20 mouse cellular contexts compared by ENCODE assay signal in genomic region chr19:29674946-29675345, GRCm38 (mm10). TPM values are rescaled to one million over a fixed set of nuclear protein-coding genes. Genes with fewer than 3 reads are reported as not detected.
DNase-seq lines count a peak whose midpoint lies in the region; ATAC-seq and TF ChIP-seq lines count a peak whose summit lies in the region.
"Had no signal": no experiment of that assay in that cellular context is flagged by ENCODE, and none has a peak within 500 bp of the region (broad histone marks: within the 10 kb centered on the region; RNA-seq: fewer than 3 reads in every experiment).

No protein-coding gene starts in this region.

- no peak for DNase-seq in kidney, postnatal 4 days
- DNase-seq in MEL (ENCODE audit: low read depth, low spot score), result peak; percentile 73
- no peak for DNase-seq in stomach, postnatal 0 days (ENCODE audit: low spot score)
- no peak for DNase-seq in layer of hippocampus, postnatal 36 days
- DNase-seq: adrenal gland, adult 8-10 months; cerebellum, adult 18-20 months; cerebellum, adult 9-11 months; cerebellum, postnatal 36 days; gastrocnemius, adult 2 months; gastrocnemius, postnatal 25 days had no signal

- H3K27me3 ChIP-seq in kidney, embryonic 15.5 days, result no peaks in the 10 kb centered on the region
- H3K27me3 ChIP-seq in MEL (ENCODE audit: control insufficient read depth in 1 of 2, insufficient read depth in 2 of 2, low read length in 2 of 2), result no peaks in the 10 kb centered on the region
- no peaks in the 10 kb centered on the region for H3K27me3 ChIP-seq in stomach, postnatal 0 days (ENCODE audit: control insufficient read depth, insufficient read depth, low read length)
- H3K27me3 ChIP-seq: CH12.LX; embryonic facial prominence, embryonic 13.5 days; forebrain, embryonic 13.5 days had no signal

- no peaks in the 10 kb centered on the region for H3K36me3 ChIP-seq in kidney, embryonic 15.5 days
- peaks cover 0 to 23% of the 10 kb centered on the region in 2 experiments; a peak in 2 of 4 replicates for H3K36me3 ChIP-seq in MEL (ENCODE audit: control insufficient read depth in 1 of 2, insufficient read depth in 2 of 2, low read length in 2 of 2)
- no peaks in the 10 kb centered on the region for H3K36me3 ChIP-seq in stomach, postnatal 0 days (ENCODE audit: control insufficient read depth, insufficient read depth, low read length)
- H3K36me3 ChIP-seq: embryonic facial prominence, embryonic 13.5 days; heart, embryonic 12.5 days; hindbrain, embryonic 10.5 days had no signal

- H3K9me3 ChIP-seq in kidney, embryonic 15.5 days (replicated peaks), result no peaks in the 10 kb centered on the region
- no peaks in the 10 kb centered on the region for H3K9me3 ChIP-seq in MEL (replicated peaks; ENCODE audit: insufficient read depth, low read length)
- H3K9me3 ChIP-seq in stomach, postnatal 0 days (ENCODE audit: control insufficient read depth, low read length), result no peaks in the 10 kb centered on the region
- H3K9me3 ChIP-seq: embryonic facial prominence, embryonic 13.5 days; forebrain, embryonic 13.5 days; heart, embryonic 12.5 days; hindbrain, embryonic 10.5 days had no signal

- no peaks in the 10 kb centered on the region for H3K79me2 ChIP-seq in MEL (ENCODE audit: control insufficient read depth, insufficient read depth, low read length, poor library complexity)

- no peak for TF ChIP-seq RAD21 in MEL (IDR thresholded peaks at IDR 0.05; ENCODE audit: low read depth, low read length)

- ATAC-seq in kidney, embryonic 15.5 days (replicated peaks; ENCODE audit: low FRiP score), result no peak
- ATAC-seq in stomach, postnatal 0 days (ENCODE audit: low FRiP score, low TSS enrichment), result no peak
- ATAC-seq: forebrain, embryonic 13.5 days had no signal

- no peak for TF ChIP-seq CTCF in MEL (IDR thresholded peaks at IDR 0.05 in 2 of 3, conservative IDR thresholded peaks at IDR 0.05 in 1 of 3; ENCODE audit: control insufficient read depth in 1 of 3, insufficient read depth in 1 of 3, low read depth in 2 of 3, low read length in 3 of 3, poor library complexity in 1 of 3, severe bottlenecking in 1 of 3)
- TF ChIP-seq CTCF in bone marrow, adult 2 months (IDR thresholded peaks at IDR 0.05; ENCODE audit: control insufficient read depth, insufficient read depth, low read length), result no peak
- no peak for TF ChIP-seq CTCF in stomach, postnatal 0 days (IDR thresholded peaks at IDR 0.05; ENCODE audit: low read depth)

- TF ChIP-seq EP300 in MEL (IDR thresholded peaks at IDR 0.05; ENCODE audit: low read depth in 1 of 2, low read length in 2 of 2), result no peak
- no peak for TF ChIP-seq EP300 in stomach, postnatal 0 days (optimal IDR thresholded peaks at IDR 0.05)

- no peak overlapping the region for H3K4me2 ChIP-seq in kidney, embryonic 15.5 days
- H3K4me2 ChIP-seq in stomach, postnatal 0 days (replicated peaks; ENCODE audit: low read depth), result no peak overlapping the region
- H3K4me2 ChIP-seq: embryonic facial prominence, embryonic 13.5 days; forebrain, embryonic 13.5 days; heart, embryonic 12.5 days; hindbrain, embryonic 14.5 days had no signal

- WGBS in kidney, embryonic 15.5 days, result 95% methylated on average over 7 of the region's 7 CpGs
- WGBS in bone marrow, adult 2 months, result 64% methylated on average over 7 of the region's 7 CpGs
- WGBS in stomach, postnatal 0 days, result 88% methylated on average over 7 of the region's 7 CpGs

- H3K9ac ChIP-seq in kidney, embryonic 15.5 days, result no peak overlapping the region
- peak overlapping the region; percentile 60 for H3K9ac ChIP-seq in MEL (ENCODE audit: control insufficient read depth, low read depth, low read length, poor library complexity, severe bottlenecking)
- H3K9ac ChIP-seq in stomach, postnatal 0 days (ENCODE audit: low read length), result no peak overlapping the region
- H3K9ac ChIP-seq: embryonic facial prominence, embryonic 13.5 days; forebrain, embryonic 13.5 days; heart, embryonic 12.5 days; hindbrain, embryonic 14.5 days had no signal

- no peak overlapping the region for H3K4me3 ChIP-seq in kidney, embryonic 15.5 days (replicated peaks)
- H3K4me3 ChIP-seq in MEL (ENCODE audit: control insufficient read depth in 1 of 2, insufficient read depth in 1 of 2, low read depth in 2 of 2, low read length in 2 of 2), result peak overlapping the region; percentile 38 to 45
- H3K4me3 ChIP-seq in bone marrow, adult 2 months (replicated peaks; ENCODE audit: control insufficient read depth, low read depth, low read length), result no peak overlapping the region
- no peak overlapping the region for H3K4me3 ChIP-seq in stomach, postnatal 0 days (ENCODE audit: low read depth, low read length)
- H3K4me3 ChIP-seq: embryonic facial prominence, embryonic 13.5 days; forebrain, embryonic 13.5 days; gastrocnemius, adult 2 months; heart, embryonic 12.5 days; hindbrain, embryonic 10.5 days had no signal

- TF ChIP-seq POLR2A in MEL (IDR thresholded peaks at IDR 0.05; ENCODE audit: control insufficient read depth in 1 of 2, insufficient read depth in 1 of 2, low read depth in 1 of 2, low read length in 2 of 2, poor library complexity in 1 of 2), result no peak
- TF ChIP-seq POLR2A in bone marrow, adult 2 months (IDR thresholded peaks at IDR 0.05; ENCODE audit: borderline replicate concordance, control insufficient read depth, low read depth, low read length), result no peak

- H3K4me1 ChIP-seq in kidney, embryonic 15.5 days, result peaks cover 16% of the 10 kb centered on the region
- H3K4me1 ChIP-seq in MEL (ENCODE audit: control insufficient read depth in 1 of 2, insufficient read depth in 2 of 2, low read length in 2 of 2), result peaks cover 3 to 35% of the 10 kb centered on the region in 2 experiments
- peaks cover 3% of the 10 kb centered on the region; the same call in 1 of the 2 replicates for H3K4me1 ChIP-seq in bone marrow, adult 2 months (ENCODE audit: control insufficient read depth, insufficient read depth, low read length)
- no peaks in the 10 kb centered on the region for H3K4me1 ChIP-seq in stomach, postnatal 0 days (replicated peaks; ENCODE audit: control insufficient read depth, insufficient read depth)
- H3K4me1 ChIP-seq: embryonic facial prominence, embryonic 13.5 days; forebrain, embryonic 13.5 days; heart, embryonic 12.5 days; hindbrain, embryonic 10.5 days had no signal

- 0 out of 2 replicates have a peak overlapping the region, but pooled peaks have one; percentile 45 for H3K27ac ChIP-seq in kidney, embryonic 15.5 days
- H3K27ac ChIP-seq in MEL (ENCODE audit: control insufficient read depth, low read depth, low read length), result no peak overlapping the region; the same call in 1 of the 2 replicates
- peak overlapping the region; percentile 70 for H3K27ac ChIP-seq in bone marrow, adult 2 months (ENCODE audit: control insufficient read depth, insufficient read depth, low read depth, low read length, poor library complexity)
- peak overlapping the region; percentile 71 for H3K27ac ChIP-seq in stomach, postnatal 0 days (replicated peaks)
- H3K27ac ChIP-seq: embryonic facial prominence, embryonic 13.5 days; forebrain, embryonic 13.5 days; gastrocnemius, adult 2 months; hindbrain, embryonic 10.5 days; hindbrain, embryonic 14.5 days had no signal

TF ChIP-seq in MEL, 35 proteins besides CTCF, POLR2A, EP300 and RAD21:
- TF ChIP-seq JUND (IDR thresholded peaks at IDR 0.05; ENCODE audit: low read depth, low read length) (no peak), GABPA (IDR thresholded peaks at IDR 0.05; ENCODE audit: low read depth, low read length) (no peak), NRF1 (IDR thresholded peaks at IDR 0.05; ENCODE audit: insufficient read depth, low read depth, low read length, poor library complexity, severe bottlenecking) (no peak), ETS1 (IDR thresholded peaks at IDR 0.05; ENCODE audit: low read depth, low read length) (no peak), MAX (IDR thresholded peaks at IDR 0.05; ENCODE audit: low read length) (no peak), BHLHE40 (IDR thresholded peaks at IDR 0.05; ENCODE audit: borderline replicate concordance, low read depth, low read length) (no peak), ZC3H11A (IDR thresholded peaks at IDR 0.05; ENCODE audit: low read depth, low read length) (no peak), E2F4 (IDR thresholded peaks at IDR 0.05; ENCODE audit: borderline replicate concordance, low read depth, low read length) (no peak), ZNF384 (IDR thresholded peaks at IDR 0.05; ENCODE audit: low read depth, low read length) (no peak), SIN3A (IDR thresholded peaks at IDR 0.05; ENCODE audit: low read length) (no peak), MAFK (IDR thresholded peaks at IDR 0.05; ENCODE audit: borderline replicate concordance, low read depth, low read length) (no peak), TBP (IDR thresholded peaks at IDR 0.05; ENCODE audit: low read depth, low read length) (no peak), MEF2A (IDR thresholded peaks at IDR 0.05; ENCODE audit: extremely low read depth, insufficient replicate concordance, low read depth, low read length, poor library complexity, severe bottlenecking) (no peak), KAT2A (conservative IDR thresholded peaks at IDR 0.05; ENCODE audit: low read depth, low read length) (no peak), GATA1 (IDR thresholded peaks at IDR 0.05; ENCODE audit: low read depth, low read length) (no peak), SMC3 (IDR thresholded peaks at IDR 0.05; ENCODE audit: low read depth, low read length) (no peak), TCF12 (IDR thresholded peaks at IDR 0.05; ENCODE audit: low read depth, low read length) (no peak), CHD1 (IDR thresholded peaks at IDR 0.05; ENCODE audit: low read depth, low read length) (no peak)

RNA-seq across cellular contexts. Expression of gene Mlana, which starts 22.7 kb away (rescaled TPM):
- not detected in 2 replicates for polyA plus RNA-seq in kidney, embryonic 15.5 days (2015; fragmentation: Nextera tagmentation; extraction: Ambion mirVana)
- 0.27 and 0.69 TPM in 2 replicates for total RNA-seq in MEL (2012; rRNA removed)
- polyA plus RNA-seq in MEL (2012; ENCODE audit: insufficient read depth in 1 of 2, insufficient read length in 2 of 2, low read depth in 1 of 2, low replicate concordance in 2 of 2, missing spikeins in 1 of 2), result under 1 TPM in 1 of 2 experiments, not detected in 1; 0.78 TPM
- not detected in 2 replicates for polyA plus RNA-seq in bone marrow, adult 2 months (2011; ENCODE audit: insufficient read depth, insufficient read length, low replicate concordance, missing spikeins)
- not detected in 2 replicates for polyA plus RNA-seq in stomach, postnatal 0 days (2015; fragmentation: Nextera tagmentation; extraction: Ambion mirVana)
- total RNA-seq in layer of hippocampus, postnatal 36 days (2021), result under 1 TPM in 1 of 2 experiments, not detected in 1; 0.40 TPM
- total RNA-seq: adrenal gland, adult 8-10 months; adrenal gland, postnatal 4 days; CH12.LX; gastrocnemius, adult 2 months; gastrocnemius, postnatal 25 days; granulocyte monocyte progenitor cell, adult 5-6 weeks had no signal
- polyA plus RNA-seq: forebrain, embryonic 13.5 days; hindbrain, embryonic 14.5 days had no signal

RNA-seq across cellular contexts. Expression of gene Ermp1, which starts 26.7 kb away (rescaled TPM):
- 24.0 and 25.5 TPM in 2 replicates for polyA plus RNA-seq in kidney, embryonic 15.5 days (2015; fragmentation: Nextera tagmentation; extraction: Ambion mirVana)
- total RNA-seq in MEL (2012; rRNA removed), result 62.3 and 68.4 TPM in 2 replicates
- polyA plus RNA-seq in MEL (2012; ENCODE audit: insufficient read depth in 1 of 2, insufficient read length in 2 of 2, low read depth in 1 of 2, low replicate concordance in 2 of 2, missing spikeins in 1 of 2), result 100 to 1,000 TPM in 1 of 2 experiments, 10 to 100 TPM in 1; 82.0 to 167 TPM
- 7.5 and 13.7 TPM in 2 replicates for polyA plus RNA-seq in bone marrow, adult 2 months (2011; ENCODE audit: insufficient read depth, insufficient read length, low replicate concordance, missing spikeins)
- 19.9 and 23.0 TPM in 2 replicates for polyA plus RNA-seq in stomach, postnatal 0 days (2015; fragmentation: Nextera tagmentation; extraction: Ambion mirVana)
- total RNA-seq in layer of hippocampus, postnatal 36 days (2021), result 10 to 100 TPM; 53.5 to 61.2 TPM

Comparison
In these comparisons a context has a peak if more than half of its experiments do, and no peak if none do; other contexts are left out.
1. H3K4me3 ChIP-seq: peak in MEL (2 of 2); none in kidney, embryonic 15.5 days (single experiment), bone marrow, adult 2 months (single experiment) and stomach, postnatal 0 days (single experiment).